Mouse (Mus musculus): ENCODE measurements around the gene Heca. TPM values are rescaled to one million over a fixed set of nuclear protein-coding genes. Genes with fewer than 3 reads are reported as not detected.
"Not testable (repeated sequence)": the region's sequence is repeated elsewhere in the genome, so short reads cannot be mapped to it uniquely, and the experiment has no call there.

Gene Heca
- polyA plus RNA-seq (2012; rRNA removed), result 20.2 and 21.8 TPM in 2 replicates

DNA sequence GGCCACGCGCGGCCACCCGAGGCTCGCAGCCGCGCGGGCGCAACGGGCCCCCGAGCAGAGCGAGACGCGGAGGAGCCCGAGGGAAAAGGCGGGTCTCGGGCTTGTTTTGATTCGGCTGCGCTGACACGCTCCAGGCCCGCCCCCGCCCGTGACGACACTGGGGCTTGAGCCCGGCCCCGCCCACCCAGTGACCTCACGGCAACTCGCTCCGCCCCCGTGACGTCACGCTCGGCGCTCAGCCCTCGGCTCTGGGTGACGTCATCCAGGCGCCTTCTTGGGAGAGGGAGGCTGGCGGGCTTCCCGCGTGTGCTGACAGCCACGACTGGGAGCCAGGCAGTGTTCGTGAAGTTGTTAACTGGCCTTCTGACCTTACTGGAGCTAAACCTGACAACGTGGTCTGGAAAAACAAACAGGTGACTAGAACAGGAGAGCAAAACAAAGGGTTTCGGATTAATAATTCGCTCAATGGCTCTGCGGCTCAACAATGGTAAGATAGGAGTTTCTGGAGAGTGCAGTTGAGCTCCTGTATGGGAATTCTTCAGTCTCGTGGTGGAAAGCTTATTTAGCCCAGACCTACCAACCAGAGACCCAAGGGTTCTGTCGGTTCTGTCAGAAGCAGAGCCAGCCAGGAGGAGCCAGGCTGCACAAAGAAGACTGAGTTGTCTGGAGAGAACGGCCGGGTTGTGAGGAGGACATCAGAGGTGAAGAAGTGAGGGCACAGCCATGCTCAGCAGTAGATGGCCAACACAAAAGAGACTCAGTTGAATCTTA is at the start of gene Heca:
Gene Heca (minus strand): TSS at position 108 of the 771 bp plus-strand sequence.
- DNase-seq (ENCODE audit: low read depth), result peak; percentile 96
- TF ChIP-seq CTCF (IDR thresholded peaks at IDR 0.05; ENCODE audit: borderline replicate concordance, extremely low read depth, insufficient read depth, insufficient read length) (no peak), POLR2A (IDR thresholded peaks at IDR 0.05; ENCODE audit: borderline replicate concordance, extremely low read depth, insufficient read depth, insufficient read length, poor library complexity, severe bottlenecking) (peak; percentile 49; the same call in 1 of the 2 replicates)

DNA sequence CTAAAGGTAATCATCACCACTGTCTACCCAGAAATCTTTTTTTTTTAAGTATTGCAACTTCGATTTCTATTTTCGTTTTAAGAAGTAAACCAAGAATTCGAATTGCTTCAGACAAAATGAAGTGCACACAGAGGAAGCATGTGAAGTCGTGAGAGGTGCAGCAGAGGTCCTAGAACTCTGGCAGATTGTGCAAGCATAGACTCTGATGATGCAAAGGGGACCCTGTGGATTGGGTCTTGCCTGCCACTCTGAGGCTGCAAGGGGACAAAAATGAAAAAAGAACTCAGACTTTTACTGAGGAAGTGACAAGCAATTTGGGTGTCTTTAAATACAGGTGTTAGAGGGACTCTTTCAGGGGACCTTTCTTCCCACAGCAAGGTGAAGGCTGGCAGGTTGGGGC is 42.7 kb upstream of the Heca start:
- TF ChIP-seq POLR2A (IDR thresholded peaks at IDR 0.05; ENCODE audit: borderline replicate concordance, extremely low read depth, insufficient read depth, insufficient read length, poor library complexity, severe bottlenecking), result no peak
- no peak for TF ChIP-seq CTCF (IDR thresholded peaks at IDR 0.05; ENCODE audit: borderline replicate concordance, extremely low read depth, insufficient read depth, insufficient read length)
- DNase-seq (ENCODE audit: low read depth), result no peak

DNA sequence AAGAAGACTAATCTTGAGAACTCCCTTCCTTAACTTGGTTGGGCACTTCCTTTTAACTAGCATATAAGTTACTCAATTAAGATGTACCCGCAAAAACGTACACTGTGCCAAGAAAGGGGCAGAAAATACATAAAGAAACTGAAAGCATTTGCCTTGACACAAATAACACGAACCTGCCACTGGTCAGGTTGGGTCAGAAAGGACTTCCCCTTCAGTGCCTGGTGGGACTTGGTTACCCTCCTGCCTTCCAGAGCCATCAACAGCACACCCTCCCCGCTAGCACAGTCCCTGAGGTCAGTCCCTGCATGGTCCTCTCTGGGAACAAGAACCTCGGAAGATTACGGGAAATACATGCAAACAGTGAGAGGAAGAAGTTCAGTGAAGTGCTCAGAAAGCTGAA is 41.3 kb upstream of the Heca start:
- TF ChIP-seq POLR2A (IDR thresholded peaks at IDR 0.05; ENCODE audit: borderline replicate concordance, extremely low read depth, insufficient read depth, insufficient read length, poor library complexity, severe bottlenecking) (no peak), CTCF (IDR thresholded peaks at IDR 0.05; ENCODE audit: borderline replicate concordance, extremely low read depth, insufficient read depth, insufficient read length) (no peak)
- no peak for DNase-seq (ENCODE audit: low read depth)

DNA sequence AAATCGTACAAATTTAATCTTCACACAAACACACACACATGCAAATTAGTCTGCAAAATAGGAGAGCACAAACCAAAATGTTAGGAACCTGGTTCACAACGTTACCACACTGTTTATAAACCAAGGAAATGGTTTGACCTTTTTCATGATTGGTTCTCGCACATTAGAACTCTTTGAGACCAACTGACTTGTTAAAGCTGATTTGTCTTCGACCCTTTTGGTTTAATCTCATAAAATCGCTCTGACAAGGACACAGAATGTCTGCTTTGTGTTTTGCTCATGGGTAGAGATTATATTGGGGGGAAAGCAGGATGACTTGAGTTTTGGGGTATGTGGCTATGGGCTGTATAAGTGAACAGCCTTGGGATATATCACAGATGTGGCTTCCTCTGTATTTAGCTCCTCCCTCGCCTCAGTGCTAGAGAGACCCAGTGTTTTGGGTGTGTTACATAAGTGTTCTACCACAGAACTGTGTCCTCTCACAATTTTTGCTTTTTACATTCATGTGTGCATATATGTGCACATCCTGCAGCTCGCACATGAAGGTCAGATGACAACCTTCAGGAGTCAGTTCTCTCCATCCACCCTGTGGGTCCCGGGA is 40.1 kb upstream of the Heca start:
- no peak for DNase-seq (ENCODE audit: low read depth)
- TF ChIP-seq CTCF (IDR thresholded peaks at IDR 0.05; ENCODE audit: borderline replicate concordance, extremely low read depth, insufficient read depth, insufficient read length), result no peak
- TF ChIP-seq POLR2A (IDR thresholded peaks at IDR 0.05; ENCODE audit: borderline replicate concordance, extremely low read depth, insufficient read depth, insufficient read length, poor library complexity, severe bottlenecking), result no peak

DNA sequence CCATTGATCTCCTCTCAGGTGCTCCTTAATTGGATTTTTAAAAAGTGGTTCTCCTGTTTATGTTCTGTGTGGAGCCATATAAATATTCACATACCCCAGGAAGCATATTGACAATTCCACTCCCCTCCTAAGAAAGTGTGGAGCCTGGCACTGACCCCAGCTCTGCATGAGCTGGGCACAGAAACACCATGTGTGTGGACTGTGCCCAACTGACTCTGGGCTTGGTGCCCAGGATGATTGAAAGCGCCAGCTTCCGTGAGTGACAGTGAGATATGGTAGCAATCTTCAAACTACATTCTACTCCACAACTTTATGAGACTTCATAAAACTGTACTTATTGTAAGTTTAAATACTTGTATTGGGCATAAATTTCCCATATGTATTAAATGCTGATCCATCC is 35.4 kb upstream of the Heca start:
- TF ChIP-seq POLR2A (IDR thresholded peaks at IDR 0.05; ENCODE audit: borderline replicate concordance, extremely low read depth, insufficient read depth, insufficient read length, poor library complexity, severe bottlenecking), result no peak
- no peak for TF ChIP-seq CTCF (IDR thresholded peaks at IDR 0.05; ENCODE audit: borderline replicate concordance, extremely low read depth, insufficient read depth, insufficient read length)
- peak; percentile 80 for DNase-seq (ENCODE audit: low read depth)

DNA sequence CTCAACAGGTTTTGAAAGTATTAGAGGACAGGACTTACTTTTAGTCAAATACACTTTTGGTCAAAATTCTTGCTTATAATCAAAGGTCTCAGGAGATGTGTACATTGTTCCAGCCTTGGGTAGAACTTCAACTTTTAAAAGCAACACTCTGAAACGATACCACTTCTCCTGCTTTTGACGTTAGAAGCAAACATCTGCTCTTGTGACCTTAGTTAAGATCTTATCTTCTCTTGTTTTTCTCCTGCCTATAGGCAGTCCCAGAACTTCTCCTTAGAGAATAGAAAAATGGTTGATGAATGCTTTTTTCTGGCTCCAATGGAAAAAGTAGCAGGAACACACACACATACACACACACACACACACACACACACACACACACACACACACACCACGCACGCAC is 18.2 kb upstream of the Heca start:
- DNase-seq (ENCODE audit: low read depth), result no peak
- TF ChIP-seq CTCF (IDR thresholded peaks at IDR 0.05; ENCODE audit: borderline replicate concordance, extremely low read depth, insufficient read depth, insufficient read length) (no peak), POLR2A (IDR thresholded peaks at IDR 0.05; ENCODE audit: borderline replicate concordance, extremely low read depth, insufficient read depth, insufficient read length, poor library complexity, severe bottlenecking) (no peak)

DNA sequence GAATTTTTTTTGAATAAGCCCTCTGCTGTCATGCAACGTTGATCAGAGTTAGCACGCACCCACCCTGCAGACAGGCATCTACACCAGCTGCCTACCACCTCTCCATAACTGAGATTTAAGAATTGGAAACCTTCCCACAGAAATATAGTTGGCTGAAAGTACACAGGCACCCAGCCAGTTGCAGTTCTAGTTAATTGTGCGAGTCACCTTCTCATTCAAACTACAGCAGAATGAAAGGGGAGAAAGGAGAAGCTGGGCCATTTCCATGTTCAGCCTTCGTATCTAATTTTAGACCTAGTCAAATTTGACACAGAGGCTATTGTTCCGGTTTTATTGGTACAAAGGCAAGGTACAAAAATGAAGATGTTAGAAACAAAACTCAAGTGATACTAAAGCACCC is 2.9 kb upstream of the Heca start:
- TF ChIP-seq CTCF (IDR thresholded peaks at IDR 0.05; ENCODE audit: borderline replicate concordance, extremely low read depth, insufficient read depth, insufficient read length) (no peak), POLR2A (IDR thresholded peaks at IDR 0.05; ENCODE audit: borderline replicate concordance, extremely low read depth, insufficient read depth, insufficient read length, poor library complexity, severe bottlenecking) (no peak)
- peak; percentile 51 for DNase-seq (ENCODE audit: low read depth)

DNA sequence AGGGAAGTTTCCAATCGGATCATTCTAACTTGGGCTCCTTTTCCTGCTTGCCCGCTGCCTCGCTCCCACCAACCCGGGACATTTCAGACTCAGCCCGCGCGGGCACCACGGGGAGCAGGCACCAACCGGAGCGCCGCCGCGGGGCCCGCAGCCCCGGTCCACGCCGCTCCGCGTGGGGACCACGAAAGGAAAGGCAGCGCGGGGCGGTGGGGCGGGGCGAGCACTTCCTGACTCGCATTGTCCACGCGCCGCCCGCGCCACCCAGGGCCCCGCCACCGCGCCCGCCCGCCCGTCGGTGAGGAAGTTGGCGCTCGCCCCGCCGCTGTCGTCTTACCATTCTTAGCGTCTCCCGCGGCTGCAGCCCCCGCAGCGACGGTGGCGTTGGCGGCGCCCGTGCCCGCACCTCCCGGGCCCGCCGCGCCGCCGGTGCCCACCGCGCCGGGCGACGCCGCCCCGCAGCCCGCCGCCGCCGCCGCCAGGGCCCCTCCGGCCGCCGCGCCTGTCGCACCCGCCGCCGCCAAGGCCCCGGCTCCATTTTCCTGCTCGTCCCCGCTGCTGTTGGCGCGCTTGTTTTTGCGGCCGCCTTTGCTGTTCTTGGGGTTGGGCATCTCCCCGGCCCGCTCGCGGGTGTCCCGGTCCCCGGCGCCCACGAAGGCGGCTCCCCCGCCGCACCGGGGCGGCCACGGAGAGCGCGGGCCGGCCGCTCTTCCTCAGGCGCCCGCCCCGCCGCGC is 526 bp downstream of the Heca start:
- TF ChIP-seq POLR2A (IDR thresholded peaks at IDR 0.05; ENCODE audit: borderline replicate concordance, extremely low read depth, insufficient read depth, insufficient read length, poor library complexity, severe bottlenecking) (0 out of 2 replicates have a peak, but pooled peaks have one; percentile 20), CTCF (IDR thresholded peaks at IDR 0.05; ENCODE audit: borderline replicate concordance, extremely low read depth, insufficient read depth, insufficient read length) (no peak)
- DNase-seq (ENCODE audit: low read depth), result peak; percentile 59

DNA sequence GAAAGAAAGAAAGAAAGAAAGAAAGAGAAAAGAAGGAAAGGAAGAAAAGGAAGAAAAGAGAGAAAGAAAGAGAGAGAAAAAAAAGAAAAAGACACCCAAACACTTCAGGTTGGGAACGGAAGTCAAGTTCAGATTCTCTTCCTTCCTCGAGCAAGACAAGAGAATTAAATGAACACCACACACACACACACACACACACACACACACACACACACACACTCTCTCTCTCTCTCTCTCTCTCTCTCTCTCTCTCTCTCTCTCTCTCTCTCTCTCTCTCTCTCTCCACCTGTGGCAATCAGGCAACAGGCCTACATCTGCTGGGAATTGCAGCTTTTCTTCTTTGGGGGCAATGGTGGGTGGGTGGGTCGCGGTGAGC is 1.1 kb downstream of the Heca start:
- DNase-seq (ENCODE audit: low read depth), result not testable (repeated sequence)

DNA sequence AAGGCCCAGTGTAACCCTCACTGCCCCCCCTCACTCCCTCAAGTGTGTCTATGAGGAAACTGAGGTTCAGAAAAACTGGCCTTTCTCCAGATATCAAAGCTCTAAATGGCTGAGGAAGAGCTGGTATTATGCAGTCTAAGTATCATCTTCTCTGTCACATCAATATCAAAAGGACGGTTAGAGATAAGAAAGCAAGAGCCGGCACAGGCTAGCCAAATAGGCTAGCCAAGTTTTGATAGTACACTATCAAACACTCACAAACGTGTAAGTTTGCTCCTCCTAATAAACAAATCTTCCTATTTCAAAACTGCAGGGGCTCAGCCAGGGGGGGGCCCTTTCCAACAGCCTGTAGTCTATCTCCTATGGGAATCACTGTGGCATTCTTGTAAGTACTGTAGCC is 1.8 kb downstream of the Heca start:
- TF ChIP-seq POLR2A (IDR thresholded peaks at IDR 0.05; ENCODE audit: borderline replicate concordance, extremely low read depth, insufficient read depth, insufficient read length, poor library complexity, severe bottlenecking), result no peak
- TF ChIP-seq CTCF (IDR thresholded peaks at IDR 0.05; ENCODE audit: borderline replicate concordance, extremely low read depth, insufficient read depth, insufficient read length), result no peak
- DNase-seq (ENCODE audit: low read depth), result no peak

DNA sequence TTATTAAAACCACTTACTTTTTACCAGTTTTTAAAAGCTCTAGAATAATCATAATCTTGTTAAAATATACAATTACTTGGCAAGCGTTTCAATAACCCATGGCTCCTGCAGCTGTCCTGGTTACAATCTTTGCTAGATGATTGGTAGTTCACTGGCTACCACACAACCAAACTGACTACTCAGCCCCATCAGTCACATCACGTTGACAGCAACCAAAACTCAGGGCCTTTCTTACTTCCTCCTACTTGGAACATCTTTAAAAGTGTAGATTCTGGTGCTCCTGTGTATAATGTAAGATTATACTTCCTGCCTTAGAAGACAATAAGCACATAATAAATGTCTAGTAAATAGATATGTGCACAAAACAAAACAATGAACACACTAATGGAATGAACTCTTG is 14.2 kb downstream of the Heca start:
- TF ChIP-seq CTCF (IDR thresholded peaks at IDR 0.05; ENCODE audit: borderline replicate concordance, extremely low read depth, insufficient read depth, insufficient read length), result no peak
- no peak for TF ChIP-seq POLR2A (IDR thresholded peaks at IDR 0.05; ENCODE audit: borderline replicate concordance, extremely low read depth, insufficient read depth, insufficient read length, poor library complexity, severe bottlenecking)
- no peak for DNase-seq (ENCODE audit: low read depth)

Measured in brain, embryonic 14.5 days (tissue).